Mouse (Mus musculus): ENCODE results near the gene Ice1. TPM values are rescaled to one million over a fixed set of nuclear protein-coding genes. Genes with fewer than 3 reads are reported as not detected.

Ice1 gene
- polyA plus RNA-seq, 1 experiment from 2014 or later, result 27.2 TPM

DNA sequence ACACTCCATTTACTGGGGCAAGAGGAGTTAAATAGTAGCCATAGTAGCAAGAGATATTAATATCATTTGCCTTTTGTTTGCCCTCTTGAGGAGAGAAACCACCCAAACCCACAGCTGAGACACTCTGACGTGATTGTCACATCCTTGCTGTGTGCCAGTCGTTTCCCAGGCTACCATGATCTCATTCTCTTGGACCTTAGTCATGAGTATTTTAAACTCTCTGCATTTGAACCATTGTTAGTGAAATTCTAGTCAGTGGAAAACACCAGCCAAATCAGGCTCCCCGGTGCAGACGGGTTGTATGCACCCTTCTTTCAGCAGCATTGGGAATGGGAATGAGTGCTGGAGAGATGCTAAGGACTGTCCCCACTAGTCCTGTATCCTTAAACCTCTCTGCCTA is 32.6 kb upstream of the Ice1 start:
- no peak for ATAC-seq
- Histone ChIP-seq H3K4me3 (ENCODE audit: low read length) (no peak overlapping the region), H3K9me3 (ENCODE audit: control insufficient read depth, low read length) (no peaks in the 10 kb centered on the region), H3K4me1 (ENCODE audit: control insufficient read depth, insufficient read depth, low read depth, low read length) (no peaks in the 10 kb centered on the region), H3K36me3 (ENCODE audit: control insufficient read depth, insufficient read depth, low read length) (no peaks in the 10 kb centered on the region), H3K27ac (ENCODE audit: low read depth, low read length) (no peak overlapping the region), H3K9ac (ENCODE audit: low read depth, low read length) (no peak overlapping the region), H3K4me2 (ENCODE audit: low read length) (no peak overlapping the region), H3K27me3 (replicated peaks; ENCODE audit: control insufficient read depth, insufficient read depth, low read length) (no peaks in the 10 kb centered on the region)
- WGBS, result 67% methylated on average over 4 of the region's 4 CpGs

DNA sequence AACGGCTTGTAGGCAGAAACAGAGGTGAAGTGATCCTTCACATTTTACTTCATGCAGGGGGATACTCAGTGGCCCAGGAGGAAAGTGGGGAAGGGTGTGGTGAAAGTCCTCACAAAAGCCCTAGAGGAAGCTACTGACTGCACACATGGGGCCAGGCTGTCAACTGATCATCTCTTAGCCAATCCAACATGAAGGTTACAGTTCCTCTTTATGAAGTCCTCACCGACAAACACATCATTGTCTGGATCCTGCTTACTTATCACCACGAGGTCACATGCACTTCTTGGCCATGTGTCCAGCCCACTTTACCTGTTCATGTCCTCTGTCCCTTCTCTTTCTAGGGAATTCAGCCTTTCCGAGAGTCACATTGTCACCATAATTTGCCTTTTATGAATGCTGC is 22.3 kb upstream of the Ice1 start:
- no peak overlapping the region for H3K9ac ChIP-seq (ENCODE audit: low read depth, low read length)
- no peaks in the 10 kb centered on the region for H3K4me1 ChIP-seq (ENCODE audit: control insufficient read depth, insufficient read depth, low read depth, low read length)
- no peak for ATAC-seq
- H3K27me3 ChIP-seq (replicated peaks; ENCODE audit: control insufficient read depth, insufficient read depth, low read length), result no peaks in the 10 kb centered on the region
- H3K4me3 ChIP-seq (ENCODE audit: low read length), result no peak overlapping the region
- no peak overlapping the region for H3K27ac ChIP-seq (ENCODE audit: low read depth, low read length)
- no peaks in the 10 kb centered on the region for H3K9me3 ChIP-seq (ENCODE audit: control insufficient read depth, low read length)
- H3K36me3 ChIP-seq (ENCODE audit: control insufficient read depth, insufficient read depth, low read length), result no peaks in the 10 kb centered on the region
- no peak overlapping the region for H3K4me2 ChIP-seq (ENCODE audit: low read length)
- WGBS, result 88% methylated on average over 4 of the region's 4 CpGs

DNA sequence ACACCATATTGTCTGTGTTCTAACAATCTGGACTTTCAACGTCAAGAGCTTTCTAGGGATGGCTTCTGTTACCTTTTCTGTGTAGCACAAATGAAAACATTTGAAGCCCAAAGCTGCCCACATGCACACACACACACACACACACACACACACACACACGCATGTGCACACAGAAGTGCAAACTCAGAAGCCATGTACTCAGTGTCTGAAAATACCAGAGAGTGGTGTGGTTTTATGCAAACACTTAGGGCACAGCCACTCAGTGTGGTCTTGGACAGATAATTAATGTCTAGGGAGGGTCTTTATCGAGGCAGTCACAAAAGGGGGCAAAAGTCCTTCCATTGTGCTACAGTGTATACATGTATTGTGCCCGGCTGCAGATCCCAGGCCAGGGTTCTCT is 19.3 kb upstream of the Ice1 start:
- Histone ChIP-seq H3K4me3 (ENCODE audit: low read length) (no peak overlapping the region), H3K4me2 (ENCODE audit: low read length) (no peak overlapping the region), H3K27me3 (replicated peaks; ENCODE audit: control insufficient read depth, insufficient read depth, low read length) (no peaks in the 10 kb centered on the region), H3K9me3 (ENCODE audit: control insufficient read depth, low read length) (no peaks in the 10 kb centered on the region), H3K9ac (ENCODE audit: low read depth, low read length) (no peak overlapping the region), H3K4me1 (ENCODE audit: control insufficient read depth, insufficient read depth, low read depth, low read length) (no peaks in the 10 kb centered on the region), H3K27ac (ENCODE audit: low read depth, low read length) (no peak overlapping the region), H3K36me3 (ENCODE audit: control insufficient read depth, insufficient read depth, low read length) (no peaks in the 10 kb centered on the region)
- ATAC-seq, result no peak
- 60% methylated on average over 4 of the region's 4 CpGs for WGBS

DNA sequence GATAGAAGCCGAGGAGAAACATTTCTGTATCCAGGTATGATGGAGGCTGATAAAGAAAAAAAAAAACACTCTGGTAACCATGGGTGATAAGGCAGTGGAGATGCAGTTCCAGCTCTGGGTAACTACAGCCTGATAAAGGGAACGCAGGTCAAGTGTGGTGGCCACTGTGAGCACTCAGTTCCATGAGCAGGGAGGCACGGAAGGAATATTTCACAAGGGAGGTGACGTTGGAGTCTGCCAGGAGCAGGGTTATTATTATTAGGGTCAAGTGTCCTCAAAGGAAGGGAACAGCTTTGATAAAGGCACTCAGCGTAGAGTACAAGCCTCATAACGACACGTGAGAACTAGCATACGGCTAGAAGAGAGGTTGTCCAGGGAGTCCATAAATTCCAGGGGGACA is 18.9 kb upstream of the Ice1 start:
- H3K36me3 ChIP-seq (ENCODE audit: control insufficient read depth, insufficient read depth, low read length), result no peaks in the 10 kb centered on the region
- 78% methylated on average over 8 of the region's 8 CpGs for WGBS
- no peak overlapping the region for H3K4me2 ChIP-seq (ENCODE audit: low read length)
- H3K4me3 ChIP-seq (ENCODE audit: low read length), result no peak overlapping the region
- no peaks in the 10 kb centered on the region for H3K4me1 ChIP-seq (ENCODE audit: control insufficient read depth, insufficient read depth, low read depth, low read length)
- no peak overlapping the region for H3K9ac ChIP-seq (ENCODE audit: low read depth, low read length)
- H3K27me3 ChIP-seq (replicated peaks; ENCODE audit: control insufficient read depth, insufficient read depth, low read length), result no peaks in the 10 kb centered on the region
- ATAC-seq, result no peak
- H3K9me3 ChIP-seq (ENCODE audit: control insufficient read depth, low read length), result no peaks in the 10 kb centered on the region
- no peak overlapping the region for H3K27ac ChIP-seq (ENCODE audit: low read depth, low read length)

DNA sequence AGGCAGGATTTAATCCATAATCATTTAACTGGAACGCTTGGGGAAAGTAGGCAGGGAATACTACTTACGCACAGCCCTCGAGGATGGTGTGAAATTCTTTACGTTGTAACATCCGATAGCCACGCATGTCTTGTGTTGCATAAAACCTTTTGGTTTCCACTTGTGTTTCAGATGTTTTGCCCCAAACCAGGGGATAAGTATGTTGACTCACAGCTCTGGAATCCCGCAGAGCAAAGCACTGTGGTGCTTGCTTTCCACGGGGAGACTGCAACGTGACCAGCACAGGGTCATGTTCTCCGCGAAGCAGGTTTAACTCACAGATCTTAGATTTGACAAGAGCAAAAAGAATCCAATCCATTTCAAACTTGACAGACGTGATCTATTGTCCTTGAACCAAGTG is 18.1 kb upstream of the Ice1 start:
- Histone ChIP-seq H3K4me1 (ENCODE audit: control insufficient read depth, insufficient read depth, low read depth, low read length) (no peaks in the 10 kb centered on the region), H3K4me2 (ENCODE audit: low read length) (no peak overlapping the region), H3K36me3 (ENCODE audit: control insufficient read depth, insufficient read depth, low read length) (no peaks in the 10 kb centered on the region), H3K27ac (ENCODE audit: low read depth, low read length) (no peak overlapping the region), H3K9me3 (ENCODE audit: control insufficient read depth, low read length) (no peaks in the 10 kb centered on the region), H3K9ac (ENCODE audit: low read depth, low read length) (no peak overlapping the region), H3K4me3 (ENCODE audit: low read length) (no peak overlapping the region), H3K27me3 (replicated peaks; ENCODE audit: control insufficient read depth, insufficient read depth, low read length) (no peaks in the 10 kb centered on the region)
- no peak for ATAC-seq
- 82% methylated on average over 12 of the region's 12 CpGs for WGBS

DNA sequence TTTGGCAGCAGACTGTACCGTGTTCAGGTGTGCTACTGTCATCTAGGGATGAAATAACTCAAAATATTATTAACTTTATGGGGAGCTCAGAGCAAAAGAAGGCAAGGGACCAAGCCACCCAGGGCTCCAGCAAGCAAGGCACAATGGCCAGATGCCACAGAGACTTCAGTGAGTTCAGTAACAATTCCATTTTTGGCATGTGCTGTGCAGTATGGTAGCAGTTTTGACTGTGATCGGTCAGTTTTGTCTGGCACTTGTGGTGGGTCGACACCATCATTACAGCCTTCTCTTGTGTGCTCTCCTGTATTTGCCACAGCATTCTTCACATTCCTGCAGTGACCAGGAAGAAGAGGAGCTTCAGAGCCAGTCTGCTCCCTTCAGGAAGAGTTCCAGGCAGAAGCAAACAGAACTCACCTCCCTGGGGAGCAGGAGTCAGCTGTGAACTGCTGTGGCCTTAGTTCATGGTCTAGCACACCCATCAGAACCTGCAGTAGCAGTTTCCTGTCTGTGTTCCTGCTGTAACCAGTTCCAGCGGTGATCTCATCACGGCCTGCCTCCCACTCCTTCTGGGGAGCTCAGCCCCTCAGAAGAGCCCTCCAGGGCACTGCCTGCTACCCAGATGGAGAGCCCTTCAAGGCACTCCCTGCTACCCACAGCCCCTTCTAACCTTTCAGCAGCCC is 16.8 kb upstream of the Ice1 start:
- H3K36me3 ChIP-seq (ENCODE audit: control insufficient read depth, insufficient read depth, low read length), result no peaks in the 10 kb centered on the region
- WGBS, result 67% methylated on average over 5 of the region's 5 CpGs

DNA sequence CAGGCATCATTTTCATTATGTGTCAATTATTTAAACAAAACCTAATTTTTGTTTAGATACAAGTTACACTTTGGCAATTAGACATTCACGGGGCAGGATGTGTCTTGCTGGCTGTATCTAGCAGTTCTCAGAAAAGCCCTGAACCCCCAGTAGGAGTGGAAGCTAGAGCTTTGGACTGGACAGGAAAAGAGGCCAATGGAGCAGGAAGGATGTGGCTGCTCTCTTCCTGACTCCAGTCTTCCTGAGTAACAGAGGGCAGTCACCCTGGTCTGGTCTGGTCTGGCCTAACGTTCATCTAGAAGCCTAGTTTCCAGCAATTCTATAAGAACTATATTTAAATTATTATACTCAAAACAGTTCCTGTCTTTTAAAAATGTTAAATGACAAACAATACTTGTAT is 16.0 kb upstream of the Ice1 start:
- ATAC-seq, result no peak
- H3K4me1 ChIP-seq (ENCODE audit: control insufficient read depth, insufficient read depth, low read depth, low read length), result no peaks in the 10 kb centered on the region
- no peaks in the 10 kb centered on the region for H3K36me3 ChIP-seq (ENCODE audit: control insufficient read depth, insufficient read depth, low read length)
- no peak overlapping the region for H3K27ac ChIP-seq (ENCODE audit: low read depth, low read length)
- no peak overlapping the region for H3K4me3 ChIP-seq (ENCODE audit: low read length)
- no peaks in the 10 kb centered on the region for H3K9me3 ChIP-seq (ENCODE audit: control insufficient read depth, low read length)
- H3K27me3 ChIP-seq (replicated peaks; ENCODE audit: control insufficient read depth, insufficient read depth, low read length), result no peaks in the 10 kb centered on the region
- H3K9ac ChIP-seq (ENCODE audit: low read depth, low read length), result no peak overlapping the region
- 81% methylated on average over 2 of the region's 2 CpGs for WGBS
- no peak overlapping the region for H3K4me2 ChIP-seq (ENCODE audit: low read length)

More for the DNA sequence above, 16.8 kb upstream of the Ice1 start:
- H3K9ac ChIP-seq (ENCODE audit: low read depth, low read length), result no peak overlapping the region
- no peaks in the 10 kb centered on the region for H3K27me3 ChIP-seq (replicated peaks; ENCODE audit: control insufficient read depth, insufficient read depth, low read length)
- no peak overlapping the region for H3K4me2 ChIP-seq (ENCODE audit: low read length)
- no peak for ATAC-seq
- H3K4me1 ChIP-seq (ENCODE audit: control insufficient read depth, insufficient read depth, low read depth, low read length), result no peaks in the 10 kb centered on the region
- no peak overlapping the region for H3K27ac ChIP-seq (ENCODE audit: low read depth, low read length)
- H3K4me3 ChIP-seq (ENCODE audit: low read length), result no peak overlapping the region
- H3K9me3 ChIP-seq (ENCODE audit: control insufficient read depth, low read length), result no peaks in the 10 kb centered on the region

DNA sequence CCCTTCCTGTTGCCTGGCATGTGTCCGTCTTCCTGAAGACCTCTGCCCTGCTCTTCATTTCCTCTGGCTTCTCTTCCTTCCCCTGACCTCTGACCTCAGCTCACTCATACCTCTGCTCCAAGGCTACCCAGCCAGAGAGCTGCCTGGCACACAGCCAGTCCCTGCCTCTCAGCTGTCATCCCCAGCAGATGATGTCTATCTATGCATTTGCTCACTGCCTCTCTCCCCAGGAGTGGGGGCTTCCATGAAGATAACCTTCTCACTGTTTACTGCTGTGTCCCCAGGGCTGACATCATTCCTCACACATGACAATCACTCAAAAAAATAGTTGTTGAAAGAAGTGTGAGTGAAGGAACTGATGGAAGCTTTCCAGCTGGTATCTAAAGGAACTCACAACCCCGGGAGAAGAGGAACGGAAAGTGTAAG is 12.6 kb upstream of the Ice1 start:
- Histone ChIP-seq H3K27me3 (replicated peaks; ENCODE audit: control insufficient read depth, insufficient read depth, low read length) (no peaks in the 10 kb centered on the region), H3K4me2 (ENCODE audit: low read length) (no peak overlapping the region), H3K27ac (ENCODE audit: low read depth, low read length) (no peak overlapping the region), H3K4me1 (ENCODE audit: control insufficient read depth, insufficient read depth, low read depth, low read length) (no peaks in the 10 kb centered on the region), H3K36me3 (ENCODE audit: control insufficient read depth, insufficient read depth, low read length) (no peaks in the 10 kb centered on the region), H3K9me3 (ENCODE audit: control insufficient read depth, low read length) (no peaks in the 10 kb centered on the region), H3K9ac (ENCODE audit: low read depth, low read length) (no peak overlapping the region), H3K4me3 (ENCODE audit: low read length) (no peak overlapping the region)
- ATAC-seq, result no peak
- 61% methylated on average over 3 of the region's 3 CpGs for WGBS

DNA sequence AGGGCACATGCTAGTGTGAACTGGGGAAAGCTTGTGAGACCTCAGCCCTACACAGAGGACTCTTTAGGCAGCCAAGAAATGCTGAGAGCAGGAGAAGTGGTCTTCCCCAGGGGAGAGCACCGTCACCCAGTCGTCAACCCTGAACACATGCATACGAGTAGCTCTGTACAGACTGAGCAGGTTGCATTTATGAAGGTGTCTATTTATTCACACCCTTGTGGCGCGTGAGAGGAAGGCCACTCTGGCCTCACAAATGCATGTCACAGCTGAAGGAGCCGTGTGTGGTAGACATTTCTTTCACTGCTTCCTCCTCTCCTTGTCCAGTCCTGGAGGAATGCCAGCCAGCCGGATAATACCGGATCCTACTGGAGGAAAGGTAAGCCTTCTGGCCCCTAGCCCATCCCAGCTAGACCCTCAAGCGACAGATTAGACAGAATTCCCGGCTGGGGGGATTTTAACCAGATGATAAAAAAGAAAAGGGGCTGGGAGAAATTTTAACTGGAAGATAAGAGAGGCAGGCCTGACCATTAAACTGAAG is 8.6 kb upstream of the Ice1 start:
- Histone ChIP-seq H3K4me3 (ENCODE audit: low read length) (no peak overlapping the region), H3K9ac (ENCODE audit: low read depth, low read length) (no peak overlapping the region), H3K4me2 (ENCODE audit: low read length) (no peak overlapping the region), H3K9me3 (ENCODE audit: control insufficient read depth, low read length) (no peaks in the 10 kb centered on the region), H3K27ac (ENCODE audit: low read depth, low read length) (no peak overlapping the region), H3K27me3 (replicated peaks; ENCODE audit: control insufficient read depth, insufficient read depth, low read length) (no peaks in the 10 kb centered on the region), H3K4me1 (ENCODE audit: control insufficient read depth, insufficient read depth, low read depth, low read length) (no peaks in the 10 kb centered on the region), H3K36me3 (ENCODE audit: control insufficient read depth, insufficient read depth, low read length) (no peaks in the 10 kb centered on the region)
- ATAC-seq, result no peak
- 68% methylated on average over 10 of the region's 10 CpGs for WGBS

All from hindbrain, embryonic 16.5 days (tissue).